Mouse (Mus musculus) heart, adult 11 months (tissue): ENCODE measurements around the gene Polr2m.
A peak's percentile ranks its signal among the peaks of the same experiment; 100 is the strongest.
"Not testable (repeated sequence)": the region's sequence is repeated elsewhere in the genome, so short reads cannot be mapped to it uniquely, and the experiment has no call there.

ENCODE experiments used
- DNase-seq: peaks from one replicate; pipeline ENCODE4 v3.0.0; 2022

Polr2m gene

GRCm38 (mm10) chr9:71485475-71486094 is at the start of gene Polr2m:
Polr2m (minus strand) TSS chr9:71485935.
- DNase-seq, result peak; percentile 99

GRCm38 (mm10) chr9:71535036-71535435 is 49.3 kb upstream of the Polr2m start:
- DNase-seq, result peak; percentile 66

GRCm38 (mm10) chr9:71529960-71530359 is 44.2 kb upstream of the Polr2m start:
- no peak for DNase-seq

GRCm38 (mm10) chr9:71527438-71527837 is 41.7 kb upstream of the Polr2m start:
- DNase-seq, result no peak

GRCm38 (mm10) chr9:71523901-71524300 is 38.2 kb upstream of the Polr2m start:
- peak; percentile 91 for DNase-seq

- DNase-seq, result peak; percentile 79
These were observed 34.1 kb upstream of the Polr2m start for GRCm38 (mm10) chr9:71519836-71520235.

- DNase-seq, result no peak
These were observed 31.8 kb upstream of the Polr2m start for GRCm38 (mm10) chr9:71517487-71517886.

- DNase-seq, result peak; percentile 74
These were observed 30.1 kb upstream of the Polr2m start for GRCm38 (mm10) chr9:71515862-71516261.

- no peak for DNase-seq
These were observed 27.8 kb upstream of the Polr2m start for GRCm38 (mm10) chr9:71513566-71513965.

- DNase-seq, result no peak
These were observed 27.2 kb upstream of the Polr2m start for GRCm38 (mm10) chr9:71512899-71513298.

- DNase-seq, result no peak
These were observed 12.9 kb upstream of the Polr2m start for GRCm38 (mm10) chr9:71498391-71499182.

GRCm38 (mm10) chr9:71496637-71497036 is 10.9 kb upstream of the Polr2m start:
- DNase-seq, result no peak

GRCm38 (mm10) chr9:71493771-71494170 is 8.0 kb upstream of the Polr2m start:
- no peak for DNase-seq

GRCm38 (mm10) chr9:71492296-71493025 is 6.7 kb upstream of the Polr2m start:
- no peak for DNase-seq

- DNase-seq, result no peak
These were observed 4.3 kb upstream of the Polr2m start for GRCm38 (mm10) chr9:71490076-71490475.

GRCm38 (mm10) chr9:71486127-71486526 is 392 bp upstream of the Polr2m start:
- DNase-seq, result no peak

- DNase-seq, result no peak
These were observed 762 bp downstream of the Polr2m start for GRCm38 (mm10) chr9:71484871-71485474.

- DNase-seq, result not testable (repeated sequence)
These were observed 1.9 kb downstream of the Polr2m start for GRCm38 (mm10) chr9:71483872-71484271.

- DNase-seq, result peak; percentile 79
These were observed 5.4 kb downstream of the Polr2m start for GRCm38 (mm10) chr9:71480305-71480704.

GRCm38 (mm10) chr9:71479413-71479812 is 6.3 kb downstream of the Polr2m start:
- DNase-seq, result peak; percentile 83

GRCm38 (mm10) chr9:71478596-71478995 is 7.1 kb downstream of the Polr2m start:
- peak; percentile 52 for DNase-seq

GRCm38 (mm10) chr9:71476601-71477000 is 9.1 kb downstream of the Polr2m start:
- peak; percentile 23 for DNase-seq

- peak; percentile 61 for DNase-seq
These were observed 10.2 kb downstream of the Polr2m start for GRCm38 (mm10) chr9:71475536-71475935.
